Mouse (Mus musculus): ENCODE results near the gene Gadd45b.
A peak's percentile ranks its signal among the peaks of the same experiment; 100 is the strongest.

The Gadd45b gene

DNA sequence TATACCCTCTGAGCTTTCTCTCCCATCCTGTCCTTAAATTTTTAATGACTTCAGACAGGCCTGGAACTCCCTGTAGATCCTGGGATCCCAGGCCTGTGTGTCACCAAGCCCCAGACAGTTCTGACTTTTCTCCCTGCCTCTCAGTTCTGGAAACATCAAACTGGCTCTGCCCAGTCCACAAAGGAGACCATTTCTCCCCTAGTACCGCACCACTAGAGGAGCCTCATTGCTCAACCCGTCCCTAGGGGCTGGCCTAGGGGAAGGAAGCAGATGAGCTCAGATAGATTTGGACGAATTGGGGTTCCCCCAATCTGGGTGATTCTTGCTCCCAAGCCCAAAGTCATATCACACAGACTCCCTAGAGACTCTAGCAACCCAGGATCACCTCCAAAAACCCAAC is 5.4 kb downstream of the Gadd45b start:
- DNase-seq (ENCODE audit: low read depth, low spot score) = no peak

DNA sequence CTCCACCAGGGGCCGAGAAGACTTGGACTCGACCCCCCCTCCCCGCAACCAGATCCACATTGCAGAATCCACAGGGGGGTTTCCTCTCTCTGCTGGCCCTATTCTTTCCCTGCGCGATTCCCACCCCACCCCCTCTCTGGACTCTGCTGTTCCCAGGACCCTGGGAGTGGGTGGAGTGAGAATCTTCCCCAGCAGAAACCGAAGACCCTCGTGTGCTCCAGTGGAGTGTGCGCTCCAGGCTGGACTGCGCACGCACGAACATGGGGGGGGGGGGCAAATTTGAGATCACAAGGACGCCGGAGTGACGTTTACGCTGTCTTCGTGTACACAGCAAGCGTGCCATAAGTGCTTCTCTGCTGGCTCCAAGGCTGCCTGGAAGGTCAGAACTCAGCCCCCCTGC is 5.8 kb downstream of the Gadd45b start:
- DNase-seq (ENCODE audit: low read depth, low spot score) = no peak

DNA sequence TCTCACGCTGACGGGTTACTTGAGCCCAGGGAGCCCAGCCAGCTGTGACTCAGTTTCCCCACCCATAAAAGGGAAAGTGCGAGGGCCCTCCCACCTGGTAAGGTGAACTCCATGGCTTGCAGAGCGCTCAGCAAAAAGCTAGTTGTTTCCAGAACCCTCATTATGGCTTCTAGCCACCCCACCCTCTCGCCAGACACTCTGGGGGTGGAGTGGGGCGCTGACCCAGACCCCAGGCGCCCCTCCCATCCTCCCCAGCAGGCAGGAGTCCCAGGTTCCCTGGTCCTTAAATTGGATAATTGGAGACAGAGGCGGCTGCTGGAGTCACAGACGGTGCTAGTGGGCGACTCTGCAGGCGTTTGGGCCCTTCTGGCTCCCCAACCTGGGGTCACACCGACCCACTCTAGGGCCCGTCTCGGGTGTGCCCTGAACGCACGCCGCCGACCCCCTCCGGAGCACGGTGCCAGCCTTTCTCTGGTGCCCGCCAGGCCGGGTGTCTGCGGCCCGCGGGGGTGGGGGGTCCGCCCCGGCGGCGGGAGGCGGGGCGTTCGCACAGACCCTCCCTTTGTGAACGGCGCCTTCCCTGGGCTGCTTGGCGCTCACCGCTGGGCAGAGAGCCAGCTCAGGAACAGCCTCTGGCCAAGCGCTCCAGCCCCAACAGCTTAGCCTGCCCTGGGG is 6.4 kb downstream of the Gadd45b start:
- DNase-seq (ENCODE audit: low read depth, low spot score) = no peak

DNA sequence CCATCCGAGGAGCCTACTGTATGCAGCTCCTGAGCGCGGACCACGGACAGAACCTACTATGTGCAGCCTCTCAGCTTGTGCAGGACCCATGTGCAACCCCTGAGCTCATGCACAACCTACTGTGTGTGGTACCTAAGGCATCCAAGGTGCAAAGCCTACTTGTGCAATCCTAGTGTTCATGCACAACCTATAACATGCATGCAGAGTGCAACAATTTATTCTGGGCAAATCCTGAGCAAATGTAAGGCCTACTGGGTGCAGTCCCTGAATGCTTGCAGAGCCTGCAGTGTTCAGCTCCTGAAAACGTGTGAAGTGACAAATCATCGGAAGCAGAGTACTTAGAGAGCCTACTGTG is 6.9 kb downstream of the Gadd45b start:
- DNase-seq (ENCODE audit: low read depth, low spot score) = no peak

DNA sequence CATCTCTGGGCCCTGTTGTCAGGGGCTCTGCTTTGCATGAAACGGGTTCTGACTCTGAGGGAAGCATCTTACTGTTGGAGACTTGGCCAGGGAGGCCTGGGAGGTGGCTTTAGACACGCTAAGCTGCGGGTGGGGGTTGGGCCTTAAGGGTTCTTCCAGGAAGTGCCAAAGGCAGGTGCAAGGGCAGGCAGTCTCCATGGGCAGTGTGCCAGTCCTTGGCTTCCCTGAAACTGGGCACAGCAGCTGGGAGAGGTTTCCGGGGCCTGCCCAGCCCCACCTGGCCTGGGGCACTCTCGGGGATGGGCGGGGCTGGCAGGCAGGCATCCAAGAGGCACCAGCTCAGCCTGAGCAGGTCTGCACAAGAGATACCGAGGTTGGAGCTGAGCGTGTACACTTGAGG is 7.8 kb downstream of the Gadd45b start:
- no peak for DNase-seq (ENCODE audit: low read depth, low spot score)

DNA sequence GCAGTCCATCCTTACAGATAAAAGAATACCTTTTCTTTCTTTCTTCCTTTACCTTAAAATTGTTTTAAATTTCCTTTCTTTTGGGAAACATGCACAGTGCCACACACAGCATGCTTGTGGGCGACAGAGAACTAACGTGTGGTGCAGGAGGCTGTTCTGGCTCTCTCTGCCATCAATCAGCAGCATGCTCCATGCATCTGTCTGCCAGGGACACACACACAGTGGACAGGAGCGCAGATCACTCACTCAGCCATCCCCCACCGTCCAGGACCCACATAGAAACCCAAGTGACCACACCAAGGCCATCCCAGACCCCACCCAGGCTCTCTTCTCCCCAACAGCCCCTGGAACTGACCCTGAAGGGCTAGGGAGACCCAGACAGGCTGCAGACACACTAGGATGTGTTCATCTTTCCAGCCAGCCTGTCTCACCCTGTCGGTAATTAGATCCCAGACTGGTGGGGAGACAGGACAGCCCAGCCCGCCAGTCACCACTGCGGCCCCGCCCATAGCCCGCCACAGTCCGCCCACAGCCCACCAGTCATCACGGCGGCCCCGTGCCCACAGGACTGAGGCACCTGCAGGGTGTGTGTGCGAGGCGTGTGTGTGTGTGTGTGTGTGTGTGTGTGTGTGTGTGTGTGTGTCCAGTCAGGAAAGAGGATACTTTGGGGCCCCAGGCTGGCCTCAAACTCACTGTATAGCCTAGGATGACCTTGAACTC is 9.1 kb downstream of the Gadd45b start:
- peak; percentile 59 for DNase-seq (ENCODE audit: low read depth, low spot score)

DNA sequence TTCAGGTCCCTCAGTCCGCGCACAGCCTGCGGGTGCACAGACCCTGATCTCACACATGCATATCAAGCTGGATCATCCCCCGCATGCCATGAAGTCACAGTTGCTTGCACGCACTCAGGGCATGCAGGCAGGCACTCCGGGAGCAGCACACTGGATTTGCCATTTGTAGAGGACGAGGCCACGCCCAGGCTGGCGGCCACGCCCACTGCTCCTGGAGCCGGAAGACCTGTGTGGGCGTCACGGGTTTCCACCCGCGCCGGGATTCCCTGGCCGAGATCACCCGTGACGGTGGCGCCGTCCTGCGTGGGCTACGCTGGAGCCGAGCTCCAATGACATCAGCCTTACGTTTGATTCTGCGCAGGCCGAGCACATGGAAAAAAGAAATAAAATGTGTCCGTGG is 9.8 kb downstream of the Gadd45b start:
- peak; percentile 96 for DNase-seq (ENCODE audit: low read depth, low spot score)

DNA sequence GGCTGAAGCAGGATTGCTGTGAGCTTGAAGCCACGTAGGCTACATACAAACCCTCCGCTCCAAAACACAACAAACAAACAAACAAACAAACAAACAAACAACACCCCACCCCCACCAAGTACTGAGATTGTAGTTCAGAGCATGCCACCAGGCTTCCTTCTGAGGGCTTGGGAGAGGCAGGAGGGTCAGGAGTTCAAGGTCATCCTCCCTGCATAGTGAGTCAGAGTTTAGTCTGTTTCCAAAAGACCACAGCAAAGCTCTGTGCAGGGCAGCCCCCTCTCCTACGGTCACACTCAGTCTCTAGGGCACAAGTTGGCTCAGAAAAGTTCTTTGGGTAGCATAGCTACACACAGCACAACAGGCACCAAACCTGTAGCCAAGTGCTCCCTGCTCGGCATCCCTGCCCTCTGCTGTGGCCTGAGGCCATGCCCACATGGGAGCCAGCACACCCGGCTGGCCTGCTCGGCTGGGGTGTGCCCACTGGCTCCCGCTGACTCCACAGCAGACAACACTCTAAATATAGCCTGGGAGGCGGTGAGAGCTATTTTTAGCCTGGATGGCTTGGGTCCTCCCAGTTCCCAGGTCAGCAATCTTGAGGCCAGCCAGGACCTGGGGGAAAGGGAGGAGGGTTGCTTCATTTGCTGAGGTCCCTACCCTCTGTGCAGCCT is 10.6 kb downstream of the Gadd45b start:
- peak; percentile 85 for DNase-seq (ENCODE audit: low read depth, low spot score)

DNA sequence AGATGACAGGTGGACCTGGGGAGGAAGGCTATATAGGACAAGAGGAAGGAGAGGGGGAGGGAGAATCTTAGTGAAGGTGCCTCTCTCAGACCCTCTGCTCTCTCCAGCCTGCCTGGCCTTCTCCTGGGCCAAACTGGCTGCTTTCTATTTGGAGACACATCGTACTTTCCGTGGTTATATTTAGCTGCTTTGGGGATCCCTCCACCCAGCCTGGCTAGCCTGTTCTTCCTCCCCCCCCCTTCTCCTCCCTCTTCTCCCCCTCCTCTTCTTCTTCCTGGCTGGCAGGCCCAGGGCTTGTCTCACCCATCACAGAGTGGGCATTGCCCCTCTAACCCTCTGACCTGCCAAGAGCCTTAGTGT is 11.1 kb downstream of the Gadd45b start:
- no peak for DNase-seq (ENCODE audit: low read depth, low spot score)

DNA sequence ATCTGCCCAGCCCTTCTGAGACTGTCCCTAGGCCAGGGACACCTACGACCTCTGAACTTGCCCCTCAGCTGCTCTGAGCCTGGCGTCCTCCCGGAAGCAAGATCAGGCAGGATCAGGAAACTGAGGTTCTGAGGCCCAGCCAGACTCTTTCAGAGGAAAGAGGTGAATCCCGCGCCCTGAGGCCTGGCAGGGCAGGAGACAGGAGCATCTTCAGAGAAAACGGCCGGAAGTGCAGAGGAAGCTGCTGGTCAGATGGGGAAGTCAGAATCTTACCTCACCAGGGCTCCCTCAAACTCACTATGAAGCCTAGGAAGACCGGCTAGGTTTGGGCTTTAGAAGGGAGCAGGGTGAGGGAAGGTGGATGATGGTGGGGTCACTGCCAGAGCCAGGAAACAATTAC is 13.0 kb downstream of the Gadd45b start:
- DNase-seq (ENCODE audit: low read depth, low spot score) = no peak

DNA sequence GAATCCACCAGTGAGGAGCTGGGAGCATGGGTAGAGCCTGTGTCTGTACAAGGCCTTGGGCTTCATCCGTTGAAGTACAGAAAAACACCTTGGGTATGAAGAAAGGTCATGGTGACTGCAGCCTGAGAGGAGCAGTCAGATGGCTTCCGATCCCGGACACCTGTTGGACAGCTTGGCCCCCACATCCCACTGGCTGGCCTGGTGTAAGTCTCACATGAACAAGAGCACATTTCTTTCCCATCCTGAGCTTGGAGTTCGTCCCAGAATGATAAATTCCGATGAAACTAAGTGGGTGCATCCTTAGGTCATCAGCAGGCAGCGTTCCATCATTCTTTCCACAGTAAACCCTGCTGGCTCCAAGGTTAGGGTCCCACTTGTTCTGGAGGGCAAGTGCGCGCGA is 13.8 kb downstream of the Gadd45b start:
- DNase-seq (ENCODE audit: low read depth, low spot score) = no peak

DNA sequence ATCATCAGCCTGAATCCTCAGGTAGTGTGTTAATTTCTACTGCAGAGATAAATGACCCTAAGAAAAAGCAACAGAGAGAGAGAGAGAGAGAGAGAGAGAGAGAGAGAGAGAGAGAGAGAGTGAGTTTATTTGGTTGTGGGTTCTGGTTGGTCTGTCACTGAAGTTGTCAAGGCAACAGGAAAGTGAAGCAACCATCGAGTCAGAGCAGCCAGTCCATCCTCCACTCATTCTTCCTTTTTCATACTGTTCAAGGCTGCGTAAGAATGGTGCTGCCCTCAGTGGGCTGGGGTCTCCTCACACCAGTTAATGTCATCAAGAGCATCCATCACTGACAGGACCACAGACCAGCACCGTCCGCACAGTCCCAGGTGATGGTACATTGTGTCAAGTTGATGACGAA is 14.4 kb downstream of the Gadd45b start:
- no peak for DNase-seq (ENCODE audit: low read depth, low spot score)

DNA sequence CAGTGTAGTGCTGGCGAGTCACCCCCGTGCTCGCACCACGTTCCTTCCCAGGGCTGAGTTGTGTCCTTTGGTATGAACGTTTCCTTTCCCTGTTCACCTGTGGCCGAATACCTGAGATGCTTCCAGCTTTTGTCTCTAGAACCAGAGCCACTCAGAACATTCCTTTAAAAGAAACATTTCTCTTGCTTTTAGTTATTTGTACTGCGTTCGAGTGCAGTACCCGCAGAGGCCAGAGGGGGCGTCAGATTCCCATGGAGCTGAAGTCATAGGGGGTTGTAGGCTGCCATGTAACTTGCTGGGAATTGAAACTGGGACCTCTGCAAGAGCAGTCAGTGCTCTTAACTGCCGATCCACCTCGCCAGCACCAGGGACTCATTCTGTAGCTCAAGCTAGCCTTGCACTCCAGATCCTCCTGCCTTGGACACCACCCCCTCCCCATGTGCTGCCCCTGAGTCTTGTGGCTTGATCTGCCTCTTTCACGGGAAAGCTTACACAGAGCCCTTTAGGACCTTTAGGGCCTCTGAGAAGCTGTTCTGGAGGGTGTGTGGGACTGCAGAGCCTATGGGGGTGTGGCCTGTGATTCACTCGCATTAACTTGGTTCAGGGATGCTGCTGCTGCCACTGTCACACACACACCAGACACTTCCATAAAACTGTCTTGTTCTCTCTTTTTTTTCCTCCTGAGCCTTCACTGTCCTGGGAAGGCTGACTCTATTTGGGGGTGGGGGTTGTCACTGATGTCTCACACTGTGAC is 17.0 kb downstream of the Gadd45b start:
- peak; percentile 87 for DNase-seq (ENCODE audit: low read depth, low spot score)

DNA sequence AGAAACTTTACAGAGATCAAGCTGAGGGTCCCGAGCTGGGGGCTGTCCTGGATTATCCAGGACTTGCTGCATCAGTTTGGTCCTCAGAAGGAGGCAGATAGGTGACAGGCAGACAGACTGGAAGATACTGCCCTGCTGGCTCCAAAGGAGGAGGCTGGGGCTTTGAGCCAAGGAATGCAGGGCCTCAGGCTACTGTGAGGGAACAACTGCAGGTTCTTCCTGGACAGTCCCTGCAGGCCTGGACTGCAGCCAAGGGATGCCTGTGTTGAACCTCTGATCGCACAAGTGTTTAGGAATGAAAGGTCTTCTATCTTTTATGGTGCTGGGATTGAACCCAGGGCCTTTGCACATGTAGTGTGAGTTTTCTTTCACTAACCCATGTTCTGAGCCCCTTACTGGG is 17.9 kb downstream of the Gadd45b start:
- DNase-seq (ENCODE audit: low read depth, low spot score) = no peak

DNA sequence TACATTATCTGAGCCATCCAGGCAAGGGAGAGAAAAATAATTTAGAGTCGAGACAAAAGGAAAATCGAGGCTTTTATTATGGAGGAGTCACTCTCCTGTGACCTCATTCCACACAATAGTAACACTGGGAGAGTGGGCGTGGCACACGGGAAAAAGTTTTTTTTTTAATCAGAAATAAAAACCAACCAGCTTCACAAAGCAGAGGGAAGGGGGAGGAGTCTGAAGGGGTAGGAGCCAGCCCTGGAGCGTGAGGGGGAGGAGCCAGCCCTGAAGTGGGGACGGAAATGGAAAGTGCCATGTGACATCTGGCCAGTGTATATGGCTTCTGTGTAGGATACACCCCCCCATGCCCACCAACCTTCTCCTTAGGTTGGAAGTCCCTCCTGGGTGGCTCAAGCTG is 18.7 kb downstream of the Gadd45b start:
- DNase-seq (ENCODE audit: low read depth, low spot score) = peak; percentile 80

DNA sequence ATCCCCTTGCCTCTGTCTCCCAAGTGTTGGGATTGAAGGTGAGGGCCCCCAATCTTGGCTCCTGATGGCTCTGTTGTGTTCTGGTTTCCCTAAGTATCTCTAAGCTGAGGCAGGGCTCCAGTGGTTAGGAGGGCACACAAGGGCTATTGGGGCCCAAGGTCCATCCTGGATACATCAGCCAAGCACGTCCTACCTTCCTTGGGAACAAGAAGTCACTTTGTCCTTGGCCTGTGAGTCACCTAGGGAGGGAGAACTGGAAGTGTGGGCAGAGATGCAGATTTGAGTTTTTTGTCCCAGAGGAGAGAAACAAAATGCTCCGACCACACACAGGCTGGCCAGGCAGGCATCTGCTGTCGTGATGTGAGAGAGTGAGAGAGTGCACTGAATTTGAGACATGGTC is 19.2 kb downstream of the Gadd45b start:
- DNase-seq (ENCODE audit: low read depth, low spot score) = no peak

DNA sequence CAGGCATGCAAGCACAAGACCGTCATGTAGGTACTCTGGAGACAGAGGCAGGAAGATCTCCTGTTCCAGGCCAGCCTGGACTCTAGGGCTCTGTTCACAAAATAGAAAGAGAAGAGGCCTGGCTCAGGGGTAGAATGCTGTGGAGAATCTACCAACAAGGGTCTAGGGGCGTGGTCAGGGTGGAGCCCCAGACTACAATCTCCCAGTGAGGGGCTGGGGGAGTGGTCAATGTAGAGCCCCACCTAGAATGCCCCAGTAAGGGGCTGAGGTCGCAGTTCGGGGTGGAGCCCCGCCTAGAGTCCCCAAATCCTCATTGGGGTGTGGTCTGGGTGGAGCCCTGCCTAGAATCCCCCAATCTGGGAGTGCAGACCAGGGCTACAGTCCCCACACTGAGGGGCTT is 20.4 kb downstream of the Gadd45b start:
- DNase-seq (ENCODE audit: low read depth, low spot score) = peak; percentile 59

DNA sequence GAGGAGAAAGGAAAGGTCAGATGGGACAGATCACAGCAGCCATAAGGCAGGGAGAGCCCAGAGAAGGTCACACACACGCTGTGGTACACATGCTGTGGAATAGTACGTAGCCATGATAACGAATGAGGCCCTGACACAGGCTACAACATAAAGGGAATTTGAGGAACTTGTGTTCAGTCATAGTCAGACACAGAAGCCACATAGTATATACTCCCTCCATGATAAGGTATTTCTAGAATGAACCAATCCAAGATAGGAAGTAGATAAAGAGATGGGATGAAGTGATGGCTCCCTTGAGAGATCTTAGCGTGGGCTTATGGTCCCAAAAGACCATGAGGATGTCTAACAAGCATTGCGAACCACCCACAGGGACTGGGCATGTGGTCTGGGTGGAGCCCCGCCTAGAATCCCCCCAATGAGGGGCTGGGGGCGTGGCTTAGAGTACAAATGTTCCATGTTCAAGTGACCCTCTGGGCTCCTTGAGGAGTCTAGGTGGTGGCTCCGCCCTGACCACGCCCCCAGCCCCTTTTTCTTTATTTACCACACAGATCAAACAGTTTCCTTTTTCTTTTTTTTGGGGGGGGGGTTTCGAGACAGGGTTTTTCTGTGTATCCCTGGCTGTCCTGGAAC is 22.0 kb downstream of the Gadd45b start:
- DNase-seq (ENCODE audit: low read depth, low spot score) = peak; percentile 62

DNA sequence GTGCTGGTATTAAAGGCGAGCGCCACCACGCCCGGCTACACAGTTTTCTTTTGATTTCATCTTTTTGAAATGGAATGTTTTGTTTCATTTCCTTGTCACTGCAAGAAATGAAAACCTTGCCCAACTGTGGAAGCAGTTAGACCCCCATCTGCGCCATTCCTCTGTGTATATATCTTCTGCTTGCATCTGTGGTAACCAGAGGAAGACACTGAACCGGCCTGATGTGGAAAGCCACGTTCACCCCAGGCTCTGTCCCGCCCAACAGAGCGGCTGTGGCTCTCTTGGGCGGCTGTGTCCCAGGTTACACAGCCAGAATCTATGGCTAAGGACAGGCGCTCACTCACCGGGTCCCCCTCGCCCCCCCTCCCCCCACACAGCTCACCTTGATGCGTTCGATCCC is 22.6 kb downstream of the Gadd45b start:
- DNase-seq (ENCODE audit: low read depth, low spot score) = no peak

DNA sequence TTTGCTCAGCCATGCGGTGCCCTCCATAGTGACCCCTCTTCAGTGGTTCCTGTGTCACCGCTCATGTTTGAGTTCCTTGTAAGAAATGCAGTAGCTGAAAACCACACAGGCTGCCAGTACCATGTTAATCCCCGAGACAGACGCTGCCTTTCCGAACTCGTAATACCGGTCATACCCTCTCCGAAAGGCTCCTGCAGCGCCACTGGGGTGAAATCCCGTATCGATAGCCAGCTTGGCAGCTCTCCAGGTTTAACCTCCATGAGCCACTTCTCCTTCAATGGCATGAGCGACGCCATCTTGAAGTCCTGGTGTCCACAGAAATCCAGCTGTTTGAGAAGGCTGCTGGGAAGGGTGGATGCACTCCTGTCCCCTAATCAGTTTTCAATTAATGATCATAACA is 24.5 kb downstream of the Gadd45b start:
- no peak for DNase-seq (ENCODE audit: low read depth, low spot score)

DNA sequence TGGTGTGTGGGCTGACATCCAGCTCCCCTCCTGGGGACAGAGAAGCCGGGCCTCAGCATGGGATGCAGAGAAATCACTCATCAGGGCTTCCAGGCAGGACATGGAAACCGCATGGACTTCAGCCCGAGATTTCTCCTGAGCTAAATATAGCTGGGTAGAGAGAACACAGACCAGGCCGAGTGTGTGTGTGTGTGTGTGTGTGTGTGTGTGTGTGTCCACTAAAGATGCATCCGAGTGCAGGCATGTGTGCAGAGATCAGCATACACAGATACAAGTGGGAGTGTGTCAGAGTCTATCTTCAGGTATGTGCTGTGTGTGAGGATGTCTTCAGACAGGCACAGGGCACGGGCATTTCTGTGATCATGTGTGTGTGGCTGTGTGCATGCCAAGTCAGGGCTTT is 25.0 kb downstream of the Gadd45b start:
- no peak for DNase-seq (ENCODE audit: low read depth, low spot score)

DNA sequence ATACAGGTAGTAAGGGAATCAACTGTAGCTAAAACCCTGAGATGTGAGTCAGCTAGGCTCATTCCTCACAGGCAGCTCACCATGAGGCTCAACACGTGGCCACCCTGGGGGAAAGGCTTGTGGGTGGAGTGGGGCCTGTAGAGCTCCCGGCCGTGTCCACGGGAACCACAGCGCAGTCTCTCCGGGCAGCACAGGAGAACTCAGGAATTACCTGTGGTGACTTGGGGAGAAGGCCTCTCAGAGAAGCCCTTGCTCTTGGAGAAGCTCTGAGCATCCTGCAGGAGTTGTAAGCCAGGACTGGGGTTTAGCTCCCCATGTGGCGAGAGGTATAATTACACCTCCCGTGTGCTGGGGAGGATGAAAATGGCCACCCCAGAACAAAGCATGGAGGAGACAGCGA is 25.7 kb downstream of the Gadd45b start:
- peak; percentile 88 for DNase-seq (ENCODE audit: low read depth, low spot score)

Measured in ZHBTc4 (cell line).